ENCODE assay signal across 8 mouse cellular contexts in genomic region chr5:120577935-120578441, GRCm38 (mm10). TPM values are rescaled to one million over a fixed set of nuclear protein-coding genes. Genes with fewer than 3 reads are reported as not detected.
DNase-seq lines count a peak whose midpoint lies in the region; ATAC-seq and TF ChIP-seq lines count a peak whose summit lies in the region.

No protein-coding gene starts in this region.

- no peak overlapping the region for H3K4me3 ChIP-seq in heart, embryonic 12.5 days
- H3K4me3 ChIP-seq in hindbrain, postnatal 0 days (ENCODE audit: low read length): no peak overlapping the region
- peak overlapping the region; percentile 43 for H3K4me3 ChIP-seq in liver, embryonic 13.5 days (replicated peaks)
- no peak overlapping the region for H3K4me3 ChIP-seq in stomach, embryonic 15.5 days (replicated peaks)

- ATAC-seq in heart, embryonic 12.5 days (ENCODE audit: insufficient number of reproducible peaks, low FRiP score): no peak
- ATAC-seq in hindbrain, postnatal 0 days: no peak
- ATAC-seq in liver, embryonic 13.5 days (ENCODE audit: low read depth): peak; percentile 73
- ATAC-seq in stomach, embryonic 15.5 days (ENCODE audit: insufficient read depth, low FRiP score, low read depth): peak; percentile 20; the same call in 1 of the 2 replicates

- H3K36me3 ChIP-seq in heart, embryonic 12.5 days: peaks cover 28% of the 10 kb centered on the region
- peaks cover 6% of the 10 kb centered on the region for H3K36me3 ChIP-seq in hindbrain, postnatal 0 days (ENCODE audit: insufficient read depth, low read length)
- H3K36me3 ChIP-seq in liver, embryonic 13.5 days: peaks cover 58% of the 10 kb centered on the region
- H3K36me3 ChIP-seq in stomach, embryonic 15.5 days: 0 out of 2 replicates have a peak, but pooled peaks cover under 1% of the 10 kb centered on the region

- no peak for DNase-seq in heart, postnatal 25 days (ENCODE audit: low spot score)
- DNase-seq in c-Kit-negative CD71-positive TER-119-positive erythroid progenitor cells, embryonic 14.5 days (ENCODE audit: low read depth, low spot score): peak; percentile 62
- DNase-seq in hindbrain, postnatal 0 days (ENCODE audit: low spot score): no peak
- peak; percentile 77 for DNase-seq in liver, embryonic 13.5 days
- no peak for DNase-seq in left cerebral cortex, postnatal 10 days (ENCODE audit: extremely low spot score in 1 of 2, low spot score in 2 of 2)
- no peak for DNase-seq in right cerebral cortex, postnatal 4 days

- H3K27me3 ChIP-seq in heart, embryonic 12.5 days (replicated peaks): no peaks in the 10 kb centered on the region
- no peaks in the 10 kb centered on the region for H3K27me3 ChIP-seq in hindbrain, postnatal 0 days (ENCODE audit: insufficient read depth, low read length)
- H3K27me3 ChIP-seq in liver, embryonic 13.5 days: no peaks in the 10 kb centered on the region
- H3K27me3 ChIP-seq in stomach, embryonic 15.5 days (replicated peaks): no peaks in the 10 kb centered on the region

- H3K27ac ChIP-seq in heart, embryonic 12.5 days (ENCODE audit: poor library complexity, severe bottlenecking): 0 out of 2 replicates have a peak overlapping the region, but pooled peaks have one; percentile 75
- no peak overlapping the region for H3K27ac ChIP-seq in hindbrain, postnatal 0 days
- H3K27ac ChIP-seq in liver, embryonic 13.5 days: peak overlapping the region; percentile 99
- H3K27ac ChIP-seq in stomach, embryonic 15.5 days: peak overlapping the region; percentile 58

- no peaks in the 10 kb centered on the region for H3K9me3 ChIP-seq in heart, embryonic 12.5 days (replicated peaks)
- no peaks in the 10 kb centered on the region for H3K9me3 ChIP-seq in hindbrain, postnatal 0 days (ENCODE audit: low read length)
- H3K9me3 ChIP-seq in liver, embryonic 13.5 days (replicated peaks): no peaks in the 10 kb centered on the region
- no peaks in the 10 kb centered on the region for H3K9me3 ChIP-seq in stomach, embryonic 15.5 days

- no peak overlapping the region for H3K9ac ChIP-seq in heart, embryonic 12.5 days
- no peak overlapping the region for H3K9ac ChIP-seq in hindbrain, postnatal 0 days (replicated peaks; ENCODE audit: low read length)
- peak overlapping the region; percentile 76 for H3K9ac ChIP-seq in liver, embryonic 13.5 days
- H3K9ac ChIP-seq in stomach, embryonic 15.5 days: no peak overlapping the region

- 59% methylated on average over 10 of the region's 10 CpGs for WGBS in heart, embryonic 12.5 days
- 53% methylated on average over 10 of the region's 10 CpGs for WGBS in hindbrain, postnatal 0 days
- WGBS in liver, embryonic 13.5 days (ENCODE audit: insufficient replicate concordance): 29% methylated on average over 10 of the region's 10 CpGs
- WGBS in stomach, embryonic 15.5 days: 50% methylated on average over 10 of the region's 10 CpGs

- H3K4me1 ChIP-seq in heart, embryonic 12.5 days (replicated peaks): peaks cover 60% of the 10 kb centered on the region
- H3K4me1 ChIP-seq in hindbrain, postnatal 0 days (ENCODE audit: insufficient read depth, low read length): peaks cover 18% of the 10 kb centered on the region
- peaks cover 80% of the 10 kb centered on the region for H3K4me1 ChIP-seq in liver, embryonic 13.5 days (replicated peaks)
- H3K4me1 ChIP-seq in stomach, embryonic 15.5 days: peaks cover 36% of the 10 kb centered on the region

- peak; percentile 44 for TF ChIP-seq CTCF in hindbrain, postnatal 0 days (IDR thresholded peaks at IDR 0.05; ENCODE audit: low read depth)

- intact Hi-C loops in heart, postnatal 25 days (cut with DNase I): loop anchor here (1.0 kb wide), 1 partner anchor 14 kb away; no protein-coding TSS in a partner anchor
- intact Hi-C loops in left cerebral cortex, postnatal 10 days (cut with DNase I): no loop called here

- no peak overlapping the region for H3K4me2 ChIP-seq in heart, embryonic 12.5 days
- H3K4me2 ChIP-seq in hindbrain, postnatal 0 days (ENCODE audit: low read depth, low read length): no peak overlapping the region
- peak overlapping the region; percentile 73 for H3K4me2 ChIP-seq in liver, embryonic 13.5 days
- no peak overlapping the region for H3K4me2 ChIP-seq in stomach, embryonic 15.5 days

RNA-seq across cellular contexts. Expression of gene Tpcn1, which starts 10.5 kb away (rescaled TPM):
- polyA plus RNA-seq in heart, embryonic 12.5 days (2016; fragmentation: Nextera tagmentation; extraction: Ambion mirVana): 17.1 and 17.3 TPM in 2 replicates
- 10 to 100 TPM; 36.0 to 37.9 TPM for total RNA-seq in heart, postnatal 25 days (2021)
- 24.5 and 30.7 TPM in 2 replicates for total RNA-seq in hindbrain, postnatal 0 days (2014; rRNA removed)
- polyA plus RNA-seq in hindbrain, postnatal 0 days (2015; fragmentation: Nextera tagmentation; extraction: Ambion mirVana): 15.4 and 16.1 TPM in 2 replicates
- 21.4 and 22.7 TPM in 2 replicates for polyA plus RNA-seq in liver, embryonic 13.5 days (2015; fragmentation: Nextera tagmentation; extraction: Ambion mirVana)
- 25.5 and 25.7 TPM in 2 replicates for polyA plus RNA-seq in stomach, embryonic 15.5 days (2015; fragmentation: Nextera tagmentation; extraction: Ambion mirVana)
- 10 to 100 TPM; 39.2 to 45.2 TPM for total RNA-seq in left cerebral cortex, postnatal 10 days (2021)

RNA-seq across cellular contexts. Expression of gene Iqcd, which starts 10.8 kb away (rescaled TPM):
- 0.19 and 0.33 TPM in 2 replicates for polyA plus RNA-seq in heart, embryonic 12.5 days (2016; fragmentation: Nextera tagmentation; extraction: Ambion mirVana)
- not detected for total RNA-seq in heart, postnatal 25 days (2021)
- total RNA-seq in hindbrain, postnatal 0 days (2014; rRNA removed): 0.63 and 1.9 TPM in 2 replicates
- 1.8 and 2.0 TPM in 2 replicates for polyA plus RNA-seq in hindbrain, postnatal 0 days (2015; fragmentation: Nextera tagmentation; extraction: Ambion mirVana)
- 1.8 and 1.9 TPM in 2 replicates for polyA plus RNA-seq in liver, embryonic 13.5 days (2015; fragmentation: Nextera tagmentation; extraction: Ambion mirVana)
- 0.40 and 0.69 TPM in 2 replicates for polyA plus RNA-seq in stomach, embryonic 15.5 days (2015; fragmentation: Nextera tagmentation; extraction: Ambion mirVana)
- under 1 TPM; 0.36 to 0.47 TPM for total RNA-seq in left cerebral cortex, postnatal 10 days (2021)

RNA-seq across cellular contexts. Expression of gene Rita1, which starts 34.4 kb away (rescaled TPM):
- polyA plus RNA-seq in heart, embryonic 12.5 days (2016; fragmentation: Nextera tagmentation; extraction: Ambion mirVana): 9.1 and 10.8 TPM in 2 replicates
- total RNA-seq in heart, postnatal 25 days (2021): 10 to 100 TPM; 15.4 to 18.7 TPM
- 38.0 and 38.6 TPM in 2 replicates for total RNA-seq in hindbrain, postnatal 0 days (2014; rRNA removed)
- 30.1 and 30.4 TPM in 2 replicates for polyA plus RNA-seq in hindbrain, postnatal 0 days (2015; fragmentation: Nextera tagmentation; extraction: Ambion mirVana)
- polyA plus RNA-seq in liver, embryonic 13.5 days (2015; fragmentation: Nextera tagmentation; extraction: Ambion mirVana): 5.7 and 6.5 TPM in 2 replicates
- 10.4 and 11.4 TPM in 2 replicates for polyA plus RNA-seq in stomach, embryonic 15.5 days (2015; fragmentation: Nextera tagmentation; extraction: Ambion mirVana)
- total RNA-seq in left cerebral cortex, postnatal 10 days (2021): 10 to 100 TPM; 29.5 to 31.2 TPM

RNA-seq across cellular contexts. Expression of gene Ddx54, which starts 34.6 kb away (rescaled TPM):
- 38.7 and 38.8 TPM in 2 replicates for polyA plus RNA-seq in heart, embryonic 12.5 days (2016; fragmentation: Nextera tagmentation; extraction: Ambion mirVana)
- 10 to 100 TPM; 20.1 to 21.4 TPM for total RNA-seq in heart, postnatal 25 days (2021)
- total RNA-seq in hindbrain, postnatal 0 days (2014; rRNA removed): 37.3 and 40.1 TPM in 2 replicates
- polyA plus RNA-seq in hindbrain, postnatal 0 days (2015; fragmentation: Nextera tagmentation; extraction: Ambion mirVana): 30.8 and 31.9 TPM in 2 replicates
- polyA plus RNA-seq in liver, embryonic 13.5 days (2015; fragmentation: Nextera tagmentation; extraction: Ambion mirVana): 22.9 and 26.0 TPM in 2 replicates
- 41.8 and 44.9 TPM in 2 replicates for polyA plus RNA-seq in stomach, embryonic 15.5 days (2015; fragmentation: Nextera tagmentation; extraction: Ambion mirVana)
- total RNA-seq in left cerebral cortex, postnatal 10 days (2021): 10 to 100 TPM; 47.5 to 48.8 TPM

RNA-seq across cellular contexts. Expression of gene Cfap73, which starts 56.0 kb away (rescaled TPM):
- polyA plus RNA-seq in heart, embryonic 12.5 days (2016; fragmentation: Nextera tagmentation; extraction: Ambion mirVana): not detected in 2 replicates
- not detected for total RNA-seq in heart, postnatal 25 days (2021)
- total RNA-seq in hindbrain, postnatal 0 days (2014; rRNA removed): 0.21 and 0.79 TPM in 2 replicates
- 0.26 and 0.86 TPM in 2 replicates for polyA plus RNA-seq in hindbrain, postnatal 0 days (2015; fragmentation: Nextera tagmentation; extraction: Ambion mirVana)
- not detected in 2 replicates for polyA plus RNA-seq in liver, embryonic 13.5 days (2015; fragmentation: Nextera tagmentation; extraction: Ambion mirVana)
- not detected in 2 replicates for polyA plus RNA-seq in stomach, embryonic 15.5 days (2015; fragmentation: Nextera tagmentation; extraction: Ambion mirVana)
- total RNA-seq in left cerebral cortex, postnatal 10 days (2021): 1 to 10 TPM in 1 of 2 experiments, not detected in 1; 1.1 TPM

Comparison
In these comparisons a context has a peak if more than half of its experiments do, and no peak if none do; other contexts are left out.
1. ATAC-seq: peak in liver, embryonic 13.5 days (single experiment) and stomach, embryonic 15.5 days (single experiment); none in heart, embryonic 12.5 days (single experiment) and hindbrain, postnatal 0 days (single experiment).
2. DNase-seq: peak in c-Kit-negative CD71-positive TER-119-positive erythroid progenitor cells, embryonic 14.5 days (single experiment) and liver, embryonic 13.5 days (single experiment); none in heart, postnatal 25 days (single experiment), hindbrain, postnatal 0 days (single experiment), left cerebral cortex, postnatal 10 days (0 of 2) and right cerebral cortex, postnatal 4 days (single experiment).